Mouse (Mus musculus) fat pad, adult 2 months (tissue): ENCODE measurements around the gene Nmi.

Experiments used
- DNase-seq: peaks from one replicate; pipeline ENCODE4 v3.0.0-alpha.2; 2011; ENCODE audit warnings: low read depth, low spot score; ENCODE audit errors: extremely low read depth

Nmi gene

GRCm38 (mm10) chr2:51948105-51948830, 25.0 kb downstream of the Nmi start:
- DNase-seq, result no peak

- no peak for DNase-seq
Observed at GRCm38 (mm10) chr2:51945812-51946211, 27.5 kb downstream of the Nmi start.

- no peak for DNase-seq
Observed at GRCm38 (mm10) chr2:51941832-51942231, 31.5 kb downstream of the Nmi start.

GRCm38 (mm10) chr2:51938750-51939149, 34.5 kb downstream of the Nmi start:
- no peak for DNase-seq

GRCm38 (mm10) chr2:51937004-51937403, 36.3 kb downstream of the Nmi start:
- no peak for DNase-seq

- DNase-seq, result no peak
Observed at GRCm38 (mm10) chr2:51936585-51936984, 36.7 kb downstream of the Nmi start.

GRCm38 (mm10) chr2:51935921-51936320, 37.4 kb downstream of the Nmi start:
- no peak for DNase-seq

- peak; percentile 5 for DNase-seq
Observed at GRCm38 (mm10) chr2:51934574-51935334, 38.5 kb downstream of the Nmi start, which contains the start of gene Rbm43. Gene Rbm43 (minus strand): TSS chr2:51935163.

- DNase-seq, result no peak
Observed at GRCm38 (mm10) chr2:51933341-51934134, 39.8 kb downstream of the Nmi start.

- DNase-seq, result no peak
Observed at GRCm38 (mm10) chr2:51931241-51931640, 42.1 kb downstream of the Nmi start.

GRCm38 (mm10) chr2:51914944-51915680, 58.2 kb downstream of the Nmi start:
- DNase-seq, result peak; percentile 16

- no peak for DNase-seq
Observed at GRCm38 (mm10) chr2:51914532-51914931, 58.8 kb downstream of the Nmi start.

- DNase-seq, result no peak
Observed at GRCm38 (mm10) chr2:51912740-51913139, 60.6 kb downstream of the Nmi start.

GRCm38 (mm10) chr2:51911864-51912263, 61.4 kb downstream of the Nmi start:
- no peak for DNase-seq

GRCm38 (mm10) chr2:51907538-51908110, 65.7 kb downstream of the Nmi start:
- no peak for DNase-seq

GRCm38 (mm10) chr2:51905637-51906036, 67.7 kb downstream of the Nmi start:
- DNase-seq, result no peak
